Mouse (Mus musculus) left cerebral cortex, adult 9 months (tissue): ENCODE results near the gene Fam133b.

Experiments used
- DNase-seq, 2 experiments: peaks; one replicate each; pipeline ENCODE4 v3.0.0; 2022; ENCODE audit warnings: low spot score in 2 of 2

The Fam133b gene

DNA sequence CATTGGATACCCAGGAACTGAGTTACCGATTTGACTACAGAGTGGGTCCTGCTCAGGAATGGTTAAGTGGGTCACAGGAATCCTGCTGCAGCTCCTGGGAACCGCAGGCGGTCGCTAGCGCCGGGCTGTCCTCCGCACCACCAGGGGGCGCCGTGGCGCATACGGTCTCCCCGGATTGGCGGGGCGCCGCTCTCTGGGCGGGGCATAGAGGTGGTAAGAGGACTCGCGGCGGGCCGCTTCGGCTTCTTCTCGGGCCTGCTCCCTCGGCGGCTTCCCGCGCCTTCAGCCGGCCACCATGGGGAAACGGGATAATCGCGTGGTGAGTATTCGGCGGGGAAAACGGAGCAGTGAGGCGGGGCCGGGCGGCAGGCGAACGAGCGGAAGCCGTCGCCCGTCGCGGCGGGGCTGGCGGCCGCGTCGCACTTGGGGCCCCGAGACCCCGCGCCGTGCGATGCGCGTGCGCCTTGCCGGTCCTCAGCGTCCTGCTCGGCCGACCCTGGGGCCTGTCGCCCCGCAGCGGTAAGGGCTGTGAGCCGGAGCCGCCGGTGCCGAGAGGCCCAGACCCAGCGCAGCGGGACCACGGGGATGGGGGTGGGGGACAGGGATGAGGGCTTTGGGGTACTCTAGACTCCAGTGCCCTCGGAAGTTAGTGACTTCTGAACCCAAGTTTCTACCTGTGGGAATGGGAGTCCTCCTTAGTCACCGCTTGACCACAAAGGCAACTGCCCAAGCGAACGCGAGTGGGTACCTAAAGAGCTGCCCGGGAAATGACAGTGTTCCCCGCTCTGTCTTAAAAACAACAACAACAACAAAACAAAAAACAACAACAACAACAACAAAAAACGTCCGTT lies at the start of gene Fam133b:
Gene Fam133b, plus strand, starts transcription at position 205 of the 851 bp plus-strand sequence.
- DNase-seq, result peak; percentile 77 to 96

DNA sequence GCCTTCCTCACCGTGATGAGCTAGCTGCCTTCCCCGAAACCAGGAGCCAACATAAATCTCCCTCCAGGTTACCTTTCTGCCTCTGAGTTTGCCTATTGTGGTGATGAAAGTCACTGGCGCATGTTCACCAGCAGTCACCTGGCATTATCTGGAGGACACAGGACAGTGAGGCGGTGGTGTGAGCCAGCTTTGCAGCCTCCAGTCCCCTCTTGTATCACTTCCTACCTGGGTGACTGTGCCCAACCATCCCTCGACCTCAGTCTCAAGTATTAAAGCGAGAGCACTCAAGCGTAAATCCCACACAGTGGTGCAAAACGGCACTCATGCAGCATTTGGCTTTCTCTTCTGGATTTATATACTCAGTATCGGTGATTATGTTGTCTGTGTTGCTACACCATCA lies 49.7 kb upstream of the Fam133b start:
- no peak for DNase-seq

DNA sequence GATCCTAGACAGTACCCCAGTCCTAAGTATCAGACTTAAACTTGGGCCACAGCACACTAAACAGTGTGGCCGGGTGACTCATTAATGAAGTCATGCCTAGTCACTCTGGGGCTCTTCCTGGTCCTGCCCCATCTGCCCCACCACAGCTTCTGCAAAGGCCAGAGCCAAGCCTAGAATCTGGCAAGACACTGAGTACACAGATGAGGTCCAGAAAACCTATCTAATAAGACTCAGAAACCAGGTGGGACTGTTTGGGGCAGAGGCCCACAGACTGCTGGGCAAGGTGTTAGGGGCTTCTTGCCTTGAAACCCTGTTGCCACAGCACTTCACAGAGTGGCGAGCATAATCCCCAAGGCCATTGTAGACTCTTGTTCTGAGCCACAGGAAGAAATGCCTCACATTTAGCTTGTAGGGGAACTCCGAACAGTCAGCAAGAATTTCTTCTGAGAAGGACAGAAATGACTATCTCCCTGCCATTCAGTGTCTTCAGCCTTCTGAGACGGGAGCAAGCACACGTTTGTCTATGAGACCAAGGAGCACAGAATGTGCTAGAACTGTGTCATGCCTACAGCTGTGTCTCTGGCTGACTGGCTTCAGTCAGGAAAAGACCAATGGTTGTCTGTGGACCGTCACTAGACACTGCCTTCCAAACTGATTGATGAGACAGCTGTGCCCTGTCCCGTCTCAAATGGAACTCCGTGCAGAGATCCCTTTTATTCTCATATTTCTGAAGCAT lies 49.0 kb upstream of the Fam133b start:
- no peak for DNase-seq

DNA sequence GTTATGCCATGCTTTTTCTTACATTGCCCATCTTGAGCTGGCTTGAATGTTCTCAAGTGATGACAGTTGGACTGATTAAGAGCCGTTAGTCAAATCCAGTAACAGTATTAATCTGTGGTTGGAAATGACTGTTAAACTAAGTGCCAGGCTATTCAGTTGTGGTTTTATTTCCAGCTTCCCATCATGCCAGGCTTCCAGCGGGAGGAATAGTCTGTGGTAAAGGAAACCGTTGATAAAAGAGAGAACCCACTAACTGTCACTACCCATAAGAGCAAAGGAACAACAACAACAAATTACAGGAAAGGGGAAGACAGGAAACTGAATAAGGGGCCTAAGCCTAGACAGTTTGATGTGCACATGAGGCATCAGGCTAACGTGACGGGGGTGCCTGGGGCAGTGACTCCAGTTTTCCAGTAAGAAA lies 46.1 kb upstream of the Fam133b start:
- DNase-seq, result no peak

DNA sequence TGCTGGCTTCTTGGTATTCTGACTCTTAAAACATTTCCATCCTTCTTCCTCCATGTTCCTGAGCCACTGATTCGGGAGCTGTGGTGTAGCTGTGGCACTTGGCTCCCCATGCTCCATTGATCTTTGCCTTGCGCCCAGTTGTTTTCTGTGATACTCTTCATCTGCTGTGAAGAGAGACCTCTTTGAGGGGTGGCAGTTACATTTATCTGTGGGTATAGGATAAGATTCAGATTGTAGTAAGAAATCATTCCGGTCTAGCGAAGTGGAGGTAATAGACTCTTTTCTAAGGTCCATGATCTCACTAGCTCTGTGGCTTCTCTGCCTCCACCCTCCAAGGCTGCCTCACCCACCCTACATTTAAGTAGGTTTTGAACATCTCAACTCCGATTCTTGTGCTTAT lies 43.3 kb upstream of the Fam133b start:
- no peak for DNase-seq

DNA sequence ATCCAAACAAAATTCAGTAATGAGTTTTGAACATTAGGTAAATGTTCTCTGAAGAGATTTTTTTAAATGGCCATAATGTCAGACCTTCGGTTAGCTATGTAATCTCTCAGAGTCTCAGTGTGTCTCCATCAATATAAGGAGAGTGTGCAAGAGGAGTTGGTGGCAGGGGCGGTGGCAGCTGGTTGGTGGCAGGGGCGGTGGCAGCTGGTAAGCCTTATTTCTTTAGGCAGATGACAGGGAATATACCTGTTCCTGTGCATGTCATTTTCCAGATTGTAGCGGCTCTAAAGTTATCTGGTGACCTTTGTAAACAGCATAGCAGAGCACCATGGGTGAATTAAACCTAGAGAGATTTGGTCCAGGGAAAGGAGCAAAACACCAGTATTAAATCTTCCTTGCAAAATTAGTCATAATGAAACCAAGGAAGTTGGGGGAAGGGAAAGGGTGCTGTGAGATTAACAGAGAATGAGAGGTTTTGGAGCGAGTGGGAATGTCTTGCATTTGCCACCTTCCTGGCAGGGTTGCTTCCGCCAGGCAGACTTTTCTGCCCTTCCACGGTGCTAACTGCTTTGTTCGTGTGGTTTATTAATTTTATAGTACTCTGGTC lies 42.6 kb upstream of the Fam133b start:
- no peak for DNase-seq

DNA sequence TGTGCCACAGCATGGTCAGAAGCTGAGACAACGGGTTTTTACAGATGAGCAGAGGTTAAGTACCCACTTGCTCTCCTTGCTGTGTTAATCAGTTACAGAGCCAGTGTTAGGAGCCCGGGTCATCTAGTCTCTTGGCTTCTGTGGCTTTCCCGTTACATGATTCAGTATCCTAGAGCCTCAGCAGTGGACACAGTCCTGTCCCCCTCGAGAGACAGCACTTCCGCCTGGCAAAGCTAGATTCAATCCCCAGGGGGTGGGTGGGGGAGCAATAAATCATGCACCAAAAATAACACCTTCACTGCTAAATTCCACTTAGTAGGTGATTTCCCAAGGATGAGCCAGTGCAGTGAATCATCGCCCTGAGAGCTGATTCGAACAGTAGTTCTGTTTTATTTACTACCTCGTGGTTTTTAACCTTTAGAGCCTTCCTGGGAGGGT lies 42.0 kb upstream of the Fam133b start:
- DNase-seq, result no peak

DNA sequence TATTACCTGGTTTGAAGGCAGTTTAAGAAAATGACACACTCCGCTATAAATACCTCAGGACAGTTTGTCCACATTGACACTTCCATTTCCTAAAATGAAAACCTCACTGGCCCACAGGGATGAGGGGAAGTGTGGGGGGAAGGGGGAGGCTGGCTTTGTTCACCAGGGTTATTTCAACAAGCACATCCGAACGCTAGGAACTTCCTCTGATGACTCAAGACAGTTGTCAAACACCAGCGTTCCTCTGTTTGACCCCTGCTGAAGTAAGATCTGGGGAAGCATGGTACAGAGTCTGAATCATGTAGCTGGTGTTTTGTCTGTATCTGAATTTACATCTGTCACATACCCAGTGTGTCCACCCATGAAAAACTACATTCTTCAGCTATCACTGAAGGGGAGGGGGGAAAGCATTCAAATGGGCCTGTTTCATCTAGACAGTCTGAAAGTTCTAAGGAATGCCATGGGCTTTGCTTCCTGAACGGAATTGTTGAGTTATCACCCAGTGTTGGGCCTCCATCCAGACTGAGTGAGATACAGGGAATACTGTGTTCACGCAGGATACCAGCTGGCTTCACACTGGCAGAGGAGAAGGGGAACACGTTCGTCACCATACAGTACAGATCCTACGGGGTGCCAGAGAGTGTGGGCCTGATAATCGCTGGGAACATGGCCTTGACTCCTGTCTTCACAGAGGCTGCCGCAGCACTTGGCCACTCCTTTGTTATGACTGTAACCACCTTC lies 40.9 kb upstream of the Fam133b start:
- peak in 1 of 2 experiments; percentile 51 for DNase-seq

DNA sequence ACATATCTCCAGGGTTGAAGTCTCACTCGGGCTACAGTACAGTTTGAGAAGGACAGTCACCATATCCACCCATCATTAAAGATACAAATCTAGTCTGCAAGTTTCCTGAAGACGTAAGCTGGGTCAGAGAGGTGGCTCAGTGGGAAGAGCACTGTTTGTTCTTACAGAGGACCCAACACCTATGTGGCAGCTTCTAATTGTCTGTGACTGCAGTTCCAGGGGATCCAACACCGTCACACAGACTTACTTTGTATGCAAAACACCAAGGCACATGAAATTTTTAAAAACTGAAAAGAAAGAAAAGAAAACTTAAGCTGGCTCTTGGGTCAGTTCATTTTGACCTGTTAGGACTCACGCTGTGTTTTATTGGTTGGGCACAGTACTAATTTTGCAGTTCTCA lies 40.3 kb upstream of the Fam133b start:
- DNase-seq, result no peak

DNA sequence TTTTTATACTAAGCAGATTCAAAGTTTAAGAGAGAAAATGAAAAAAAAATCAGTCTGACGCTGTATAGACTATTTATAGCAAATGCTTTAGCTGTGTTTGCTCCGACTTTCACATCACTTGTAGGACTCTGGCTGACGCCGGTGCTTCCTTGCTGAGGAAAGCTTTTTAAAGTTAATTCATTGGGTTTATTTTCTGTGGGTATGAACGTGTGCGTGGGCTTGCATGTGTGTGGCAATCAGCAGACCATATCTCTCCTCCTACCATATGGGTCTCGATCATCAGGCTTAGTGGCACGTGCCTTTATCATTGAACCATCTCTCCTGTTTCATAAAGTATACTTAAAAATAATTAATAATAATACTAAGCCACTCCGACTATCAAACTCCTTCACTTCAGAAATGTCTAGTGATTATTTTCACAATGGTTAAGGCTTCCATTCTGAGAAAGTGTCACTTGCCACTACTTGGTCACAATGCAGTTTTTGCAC lies 39.8 kb upstream of the Fam133b start:
- DNase-seq, result no peak

DNA sequence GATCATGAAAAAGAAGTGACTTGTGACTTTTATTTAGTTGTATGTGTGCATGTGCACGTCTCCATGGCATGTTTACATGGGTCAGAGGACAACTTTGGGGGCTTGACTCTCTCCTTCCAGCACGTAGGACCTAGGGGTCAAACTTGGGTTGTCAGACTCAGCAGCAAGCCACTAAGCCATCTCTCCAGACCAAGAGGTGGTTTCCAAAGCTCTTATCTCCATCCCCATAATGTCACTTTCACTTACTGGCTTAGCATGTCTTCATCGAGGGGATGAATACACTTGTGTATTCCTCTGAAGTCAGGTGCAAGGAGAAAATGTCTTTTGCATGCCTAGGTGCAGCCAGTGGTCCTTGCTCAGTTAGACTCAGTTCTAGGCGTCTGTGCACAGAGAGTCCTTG lies 39.2 kb upstream of the Fam133b start:
- no peak for DNase-seq

DNA sequence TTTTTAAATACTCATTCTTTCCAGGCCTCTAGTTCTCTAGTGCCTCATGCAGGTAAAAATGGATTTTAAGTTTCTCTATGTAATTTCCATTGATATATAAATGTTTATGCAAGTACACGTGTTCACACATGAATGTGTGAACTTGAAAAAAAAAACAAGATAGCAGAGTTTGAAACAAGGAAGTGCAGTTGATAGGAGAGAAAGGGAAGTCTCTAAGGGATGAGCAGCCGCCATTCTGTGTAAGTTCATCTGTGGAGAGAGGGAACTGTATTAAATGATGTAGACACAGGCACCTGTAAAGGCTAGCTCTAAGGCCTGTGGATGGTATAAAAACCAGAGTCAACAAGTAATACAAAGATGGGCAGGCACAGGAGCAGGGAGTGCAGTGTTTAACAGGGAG lies 38.1 kb upstream of the Fam133b start:
- DNase-seq, result no peak

DNA sequence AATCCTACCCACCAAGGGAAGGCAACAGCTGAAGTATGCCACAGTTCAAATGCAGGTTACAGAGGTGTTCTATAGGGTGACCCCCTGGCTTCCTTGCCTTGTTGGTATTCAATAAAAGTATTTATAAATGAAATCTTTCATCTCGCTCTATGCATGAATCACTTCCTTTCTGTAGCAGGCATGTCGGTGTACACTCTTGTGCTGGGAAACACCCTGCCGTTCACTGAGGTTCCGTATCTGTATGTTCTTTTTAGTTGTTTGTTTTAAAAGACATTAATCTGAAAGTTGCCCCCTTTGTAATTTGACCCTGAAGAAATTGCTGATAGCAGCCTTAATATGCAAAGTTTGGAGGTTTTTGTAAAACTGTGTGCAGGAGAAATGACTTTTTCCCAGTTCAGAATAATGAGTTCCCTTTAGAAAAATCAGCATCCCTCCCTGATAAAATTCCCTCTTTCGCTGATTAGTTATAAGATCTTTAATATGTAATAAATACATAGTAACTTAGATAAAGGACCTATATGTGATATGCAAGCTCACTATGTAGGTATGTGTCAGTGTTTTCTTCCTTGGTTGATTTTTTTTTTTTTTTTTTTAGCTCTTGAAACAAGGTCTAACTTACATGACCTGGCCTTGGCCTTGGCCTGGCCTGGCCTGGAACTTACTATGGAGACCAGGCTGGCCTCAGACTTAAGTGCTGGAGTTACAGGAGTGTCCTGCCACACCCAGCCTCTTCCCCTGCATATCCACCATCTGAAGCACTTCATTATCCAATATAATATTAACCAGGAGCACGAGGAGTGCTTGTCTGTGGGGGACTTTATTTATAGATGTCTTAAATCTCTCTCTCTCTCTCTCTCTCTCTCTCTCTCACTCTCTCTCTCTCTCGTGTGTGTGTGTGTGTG lies 34.9 kb upstream of the Fam133b start:
- no peak for DNase-seq

DNA sequence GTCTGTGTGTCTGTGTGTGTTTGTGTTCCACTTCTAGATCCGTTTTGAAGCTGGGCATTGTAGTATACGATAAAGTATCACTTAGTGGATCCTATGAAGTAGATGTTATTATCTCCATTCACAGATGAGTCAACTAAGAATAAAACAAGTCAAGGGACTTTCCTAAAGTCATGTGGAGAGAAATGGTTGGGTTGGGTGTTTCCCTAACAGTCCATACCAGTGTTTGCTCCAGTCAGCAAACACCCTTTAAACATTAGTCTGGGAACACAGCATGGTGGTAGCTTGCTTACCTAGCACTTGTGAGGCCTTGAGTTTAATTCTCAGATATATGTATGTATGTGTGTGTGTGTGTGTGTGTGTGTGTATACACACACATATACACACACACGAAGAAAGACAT lies 34.1 kb upstream of the Fam133b start:
- DNase-seq, result no peak

DNA sequence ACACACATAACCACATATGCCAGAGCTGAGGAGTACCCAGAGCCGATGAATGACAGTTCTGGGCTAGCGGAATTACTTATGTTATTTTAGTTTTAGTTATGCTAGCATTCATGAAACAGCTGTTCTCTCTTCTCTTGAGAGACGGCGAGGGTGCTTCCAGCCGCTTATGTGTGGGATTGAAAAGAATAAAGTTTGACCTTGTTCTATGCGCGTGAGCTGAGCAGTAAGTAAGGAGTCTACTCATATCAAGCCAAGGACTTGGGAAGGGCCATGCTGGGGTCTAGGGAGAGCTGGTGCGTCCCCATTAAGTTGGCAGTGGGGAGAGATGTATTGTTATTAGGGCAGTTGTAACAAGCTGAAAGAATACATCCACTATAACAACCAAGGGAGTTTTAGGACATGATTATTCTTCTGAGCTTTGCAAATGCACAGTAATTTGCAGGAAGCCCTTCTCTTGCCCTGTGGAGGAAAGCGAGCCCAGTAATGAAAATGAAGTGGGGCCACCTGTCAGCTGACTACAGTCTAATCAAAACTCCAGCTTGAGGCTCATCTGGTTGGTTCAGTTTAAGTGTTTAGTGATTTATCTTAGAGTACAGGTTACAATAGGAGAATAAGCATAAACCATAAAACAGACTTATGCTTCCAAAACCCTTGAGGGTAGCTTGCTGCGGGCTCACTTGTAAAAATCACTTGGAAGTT lies 32.4 kb upstream of the Fam133b start:
- DNase-seq, result no peak

DNA sequence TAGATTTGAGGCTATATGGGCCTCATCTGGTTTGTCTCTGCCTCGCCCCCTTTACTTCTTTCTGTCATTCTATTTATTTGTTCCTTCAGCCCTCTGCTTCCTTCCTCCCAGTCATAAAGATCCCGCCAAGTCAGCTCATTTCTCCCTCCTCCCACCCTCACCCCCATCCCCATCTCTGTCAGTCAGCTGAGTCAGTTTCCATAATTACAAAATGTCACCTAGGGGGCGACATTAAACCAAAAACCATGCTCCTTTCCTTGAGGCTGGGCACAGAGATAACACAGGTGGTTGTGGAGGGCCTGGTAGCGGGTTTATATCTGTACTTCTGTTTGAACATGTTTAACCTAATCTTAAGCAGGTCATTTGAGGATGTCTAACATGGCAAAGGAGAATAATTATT lies 31.0 kb upstream of the Fam133b start:
- no peak for DNase-seq

DNA sequence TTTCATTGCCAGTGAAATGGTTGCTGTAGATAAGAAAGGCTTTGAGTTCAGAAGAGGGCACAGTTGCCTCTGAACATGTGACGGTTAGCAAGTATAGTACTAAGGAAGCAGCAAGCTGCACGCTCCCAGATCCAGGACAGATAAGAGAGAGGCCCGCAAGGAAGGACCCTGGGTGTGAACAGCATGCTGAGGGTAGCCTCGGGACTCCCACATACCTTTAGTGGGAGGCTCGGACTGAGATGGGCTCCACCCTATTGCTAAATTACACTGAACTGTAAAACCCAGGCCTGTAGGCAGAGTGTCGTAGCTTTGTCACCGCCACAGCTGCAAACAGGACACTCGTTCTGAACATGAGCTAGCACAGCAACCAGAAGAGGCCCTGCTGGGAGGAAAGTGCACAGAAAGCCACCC lies 28.7 kb upstream of the Fam133b start:
- DNase-seq, result no peak

DNA sequence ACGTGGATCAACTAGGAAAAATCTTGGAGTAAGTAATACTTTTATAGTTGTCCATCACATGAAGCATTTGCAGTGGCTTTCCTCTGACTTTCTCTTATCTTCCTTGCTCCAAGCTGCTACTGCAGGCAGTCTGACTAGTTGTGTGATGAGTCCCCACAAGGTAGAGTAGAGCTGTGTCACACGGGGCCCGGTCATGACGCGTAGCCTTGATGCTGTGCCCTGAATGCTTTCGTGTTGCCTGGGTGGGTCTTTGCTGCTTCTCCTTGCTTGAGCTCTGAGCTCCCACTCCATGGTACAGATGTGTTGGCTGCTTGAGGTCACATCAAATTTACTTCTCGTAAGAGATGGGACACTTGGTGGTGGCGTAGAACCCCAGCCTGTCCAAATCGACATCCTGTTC lies 28.2 kb upstream of the Fam133b start:
- no peak for DNase-seq

DNA sequence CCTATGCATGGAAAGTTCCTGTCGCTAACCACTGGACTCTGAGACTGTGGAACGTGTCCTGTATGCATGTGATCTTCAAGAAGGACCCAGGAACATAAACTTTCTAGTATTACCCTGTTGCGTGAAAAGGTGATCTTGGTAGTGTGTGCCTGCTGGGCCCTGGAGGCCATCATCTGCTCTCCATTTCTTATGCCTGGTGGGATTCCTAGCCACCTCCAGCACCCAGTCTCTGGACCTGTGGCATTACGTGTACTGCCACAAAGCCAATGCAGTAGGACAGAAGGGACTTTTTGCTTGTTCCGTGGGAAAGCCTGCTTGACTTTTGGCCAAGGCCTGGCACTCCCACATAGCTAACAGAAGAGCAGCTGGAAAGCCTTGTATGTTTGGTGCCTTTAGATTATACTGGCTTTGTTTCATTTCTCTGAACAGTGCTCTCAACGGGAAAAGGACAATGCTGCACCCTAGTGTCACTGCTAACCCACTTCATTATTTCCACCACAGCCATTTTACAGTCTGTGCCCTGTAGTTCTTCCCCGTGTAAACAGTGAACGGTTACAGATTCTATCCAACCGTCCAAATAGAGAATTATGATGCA lies 27.1 kb upstream of the Fam133b start:
- DNase-seq, result peak in 1 of 2 experiments; percentile 56
